Mouse (Mus musculus): Measurements from ENCODE around the gene Rag2. TPM values are rescaled to one million over a fixed set of nuclear protein-coding genes. Genes with fewer than 3 reads are reported as not detected.

Rag2 gene
- total RNA-seq (2015), result 1.7 and 3.4 TPM in 2 replicates
- total RNA-seq (2017), result 0.83 and 1.7 TPM in 2 replicates

DNA sequence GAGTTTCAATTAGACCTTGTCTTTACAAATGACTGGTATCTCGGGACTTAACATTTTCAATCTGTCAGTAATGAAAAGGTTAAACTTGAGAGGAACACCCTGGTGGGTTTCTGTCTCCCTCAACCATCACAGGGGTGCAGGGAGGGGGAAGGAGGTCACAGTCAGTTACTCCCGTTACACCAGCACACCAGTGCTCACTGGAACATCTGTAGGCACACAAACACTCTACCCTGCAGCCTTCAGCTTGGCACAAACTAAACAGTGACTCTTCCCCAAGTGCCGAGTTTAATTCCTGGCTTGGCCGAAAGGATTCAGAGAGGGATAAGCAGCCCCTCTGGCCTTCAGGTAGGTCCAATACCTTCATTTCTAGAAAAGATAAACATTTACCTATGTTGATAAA is at the start of gene Rag2:
Rag2 (plus strand) TSS at position 193 of the 400 bp plus-strand sequence.
- no peak for ATAC-seq (replicated peaks; ENCODE audit: poor library complexity)

DNA sequence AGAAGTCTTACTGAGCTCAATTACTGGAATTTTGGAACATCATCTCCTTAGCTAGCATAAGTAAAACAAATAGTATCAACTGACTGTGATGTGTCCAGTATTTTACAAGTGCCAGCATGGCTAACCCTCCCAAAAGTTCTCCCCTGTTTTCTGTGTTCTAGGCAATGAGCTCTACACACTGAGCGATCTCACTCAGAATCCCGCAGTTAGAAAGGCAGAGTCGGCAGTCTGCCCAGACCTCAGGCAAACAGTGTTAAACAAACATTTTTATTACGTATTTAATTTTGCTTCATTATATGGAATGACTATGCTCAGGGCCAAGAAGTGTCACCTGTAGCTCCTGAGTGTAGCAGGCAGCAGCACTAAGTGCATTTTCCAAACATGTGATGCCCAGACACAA is 47.3 kb upstream of the Rag2 start:
- no peak for ATAC-seq (replicated peaks; ENCODE audit: poor library complexity)

DNA sequence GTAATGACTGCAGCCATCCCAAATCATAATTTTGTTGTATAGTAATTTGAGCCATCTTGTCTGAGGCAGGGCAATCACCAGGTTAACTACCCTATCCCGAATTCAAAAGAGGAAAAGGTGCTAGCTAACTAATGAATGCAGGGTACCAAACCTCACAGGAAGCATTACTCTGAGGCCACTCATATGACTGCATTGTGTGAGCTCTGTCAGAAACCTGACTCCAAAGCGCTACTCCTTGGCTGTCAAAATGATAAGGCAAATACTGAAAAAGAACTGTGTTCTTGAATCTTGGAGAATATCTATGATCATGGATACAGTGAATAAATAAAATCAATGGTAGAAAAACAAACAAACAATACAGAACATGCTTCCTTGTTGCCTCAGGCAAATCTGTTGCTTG is 44.5 kb upstream of the Rag2 start:
- no peak for ATAC-seq (replicated peaks; ENCODE audit: poor library complexity)

DNA sequence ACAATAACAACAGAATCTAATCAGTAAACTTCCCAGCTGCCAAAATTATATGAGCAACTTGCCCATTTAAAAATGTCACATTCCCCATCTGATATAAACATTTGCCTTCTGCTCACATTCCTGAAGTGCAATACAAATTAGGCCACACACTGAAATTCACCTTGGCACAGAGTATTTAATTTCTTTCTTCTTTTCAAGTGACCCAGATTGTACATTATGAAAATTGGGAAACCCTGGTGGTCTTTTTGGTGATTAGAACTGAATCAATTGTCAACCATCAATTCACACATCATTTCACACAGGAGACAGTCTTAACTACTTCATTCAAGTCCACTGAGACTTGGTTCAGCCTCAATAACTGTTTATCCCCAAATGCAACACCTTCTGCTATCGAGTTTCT is 44.1 kb upstream of the Rag2 start:
- ATAC-seq (replicated peaks; ENCODE audit: poor library complexity), result no peak

DNA sequence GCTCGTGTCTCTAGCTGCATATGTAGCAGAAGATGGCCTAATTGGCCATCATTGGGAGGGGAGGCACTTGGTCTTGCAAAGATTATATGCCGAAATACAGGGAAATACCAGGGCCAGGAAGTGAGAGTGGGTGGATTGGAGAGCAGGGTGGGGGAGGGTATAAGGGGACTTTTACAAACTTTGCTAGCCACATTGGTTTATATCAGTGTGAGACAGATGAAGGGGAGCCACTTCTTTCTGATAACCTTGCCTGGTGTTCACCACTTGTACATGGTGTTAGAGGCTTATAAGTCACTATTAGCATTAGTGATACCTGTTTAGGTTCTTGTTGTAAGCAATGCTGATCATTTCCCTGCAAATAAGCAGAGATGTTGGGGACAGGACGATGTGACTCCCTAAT is 43.5 kb upstream of the Rag2 start:
- 0 out of 2 replicates have a peak, but pooled peaks have one; percentile 20 for ATAC-seq (replicated peaks; ENCODE audit: poor library complexity)

DNA sequence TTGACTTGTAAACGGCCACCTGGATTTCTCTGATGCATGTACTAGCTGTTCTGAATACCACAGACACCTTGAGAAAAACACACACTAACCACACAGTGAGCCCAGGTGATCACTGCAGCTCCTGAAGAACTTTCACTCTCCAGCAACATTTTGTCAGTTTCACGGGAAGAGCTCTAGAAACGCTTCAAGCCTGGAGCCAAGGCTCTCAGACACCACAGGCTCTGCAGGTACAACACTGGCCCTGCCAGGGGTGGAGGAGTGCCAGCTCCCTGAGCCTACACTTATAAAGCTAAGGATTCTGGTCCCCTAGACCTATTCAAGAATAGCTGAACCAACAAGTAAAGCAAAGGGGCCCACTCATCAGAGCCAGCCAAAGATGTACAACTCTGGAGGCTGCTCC is 43.1 kb upstream of the Rag2 start:
- ATAC-seq (replicated peaks; ENCODE audit: poor library complexity), result no peak

DNA sequence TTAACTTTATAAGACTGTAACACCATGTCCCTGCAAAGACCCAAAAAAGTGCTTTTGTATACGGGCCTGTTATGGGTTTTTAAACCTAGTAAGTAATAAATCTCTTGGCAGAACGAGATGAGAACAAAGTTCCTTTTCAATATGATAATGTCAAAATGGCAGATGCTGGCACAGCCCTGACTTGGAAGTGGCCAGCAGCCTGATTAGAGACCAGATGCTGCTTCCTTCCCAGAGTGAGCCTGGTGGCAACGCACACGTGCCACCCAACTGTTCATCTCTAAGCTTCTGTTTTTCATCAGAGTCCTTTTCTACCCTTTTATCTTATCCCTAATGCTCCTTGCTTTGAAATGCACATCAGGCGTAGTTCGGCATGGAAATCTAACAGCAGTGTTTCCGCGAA is 33.2 kb upstream of the Rag2 start:
- no peak for ATAC-seq (replicated peaks; ENCODE audit: poor library complexity)

DNA sequence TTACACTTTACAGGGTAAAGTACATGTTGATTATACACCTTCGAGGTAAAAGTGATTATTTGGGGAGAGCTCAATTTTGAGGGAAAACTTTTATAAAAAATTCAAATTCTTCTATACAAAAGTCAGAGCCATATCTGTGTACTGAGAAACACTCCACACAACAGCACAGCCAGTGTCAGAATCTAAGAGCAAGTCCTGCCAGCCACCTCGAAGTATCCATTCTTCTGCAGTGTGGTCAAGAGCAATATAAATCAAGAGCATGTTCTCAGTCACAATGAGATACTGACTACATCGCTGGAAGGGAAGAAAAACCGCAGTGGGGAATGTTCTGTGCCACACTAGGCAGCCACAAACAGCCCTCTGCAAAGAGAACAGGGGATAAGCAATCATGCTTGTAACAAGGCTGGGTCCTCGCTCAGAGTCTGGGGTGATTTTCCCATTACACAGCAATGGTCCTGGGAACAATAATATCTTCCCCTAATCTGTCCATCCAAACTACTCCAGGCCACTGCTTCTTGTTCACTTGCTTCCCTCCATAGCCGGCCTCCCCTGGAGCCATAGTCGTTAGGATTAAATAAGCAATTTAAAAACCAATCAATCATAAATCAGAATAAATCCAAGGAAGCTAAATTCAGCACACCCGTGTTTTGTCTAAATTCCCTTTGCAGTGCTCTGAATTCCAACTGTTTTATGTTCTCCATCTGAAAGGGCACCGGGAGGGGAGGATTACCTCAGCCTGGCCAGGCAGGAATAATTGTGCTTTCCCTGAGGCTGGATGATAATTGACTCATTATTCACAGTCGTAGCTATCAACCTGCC is 32.3 kb upstream of the Rag2 start:
- ATAC-seq (replicated peaks; ENCODE audit: poor library complexity), result no peak

DNA sequence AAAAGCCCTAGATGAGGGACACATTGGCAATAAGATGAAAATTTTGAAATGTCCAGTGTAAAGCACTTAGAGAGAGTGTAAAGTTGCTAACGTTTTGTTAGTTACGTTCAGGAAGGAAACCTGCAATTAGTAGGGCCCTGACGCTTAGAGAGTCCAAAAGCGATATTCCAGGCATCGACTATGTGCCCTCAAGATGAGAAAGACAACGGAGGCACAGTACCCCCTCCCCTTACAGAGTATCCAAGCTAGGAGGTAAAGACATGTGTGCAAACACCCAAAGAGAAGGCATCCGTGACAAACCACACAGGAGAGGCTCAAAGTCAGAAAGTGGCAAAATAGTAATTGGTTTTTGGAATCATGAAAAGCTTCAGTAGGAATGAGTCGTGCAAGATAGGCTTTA is 31.6 kb upstream of the Rag2 start:
- no peak for ATAC-seq (replicated peaks; ENCODE audit: poor library complexity)

DNA sequence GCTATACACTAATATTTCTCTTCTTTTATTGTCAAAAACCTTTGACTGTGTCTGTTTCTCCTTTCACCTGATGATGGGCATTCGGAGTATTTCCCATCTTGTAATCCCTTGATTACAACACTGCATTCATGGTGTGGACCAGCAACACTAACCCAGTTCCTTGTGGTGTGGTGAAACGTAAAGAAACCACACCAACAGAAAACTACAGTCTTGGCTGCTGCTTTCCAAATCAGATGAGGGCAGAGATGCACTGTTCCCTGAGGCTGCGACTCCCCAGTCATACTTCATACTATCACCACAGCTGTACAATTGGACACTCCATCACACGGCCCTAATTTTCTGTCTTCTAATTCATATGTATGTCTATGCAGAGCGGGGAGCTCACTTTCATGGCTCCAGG is 29.8 kb upstream of the Rag2 start:
- peak; percentile 86 for ATAC-seq (replicated peaks; ENCODE audit: poor library complexity)

DNA sequence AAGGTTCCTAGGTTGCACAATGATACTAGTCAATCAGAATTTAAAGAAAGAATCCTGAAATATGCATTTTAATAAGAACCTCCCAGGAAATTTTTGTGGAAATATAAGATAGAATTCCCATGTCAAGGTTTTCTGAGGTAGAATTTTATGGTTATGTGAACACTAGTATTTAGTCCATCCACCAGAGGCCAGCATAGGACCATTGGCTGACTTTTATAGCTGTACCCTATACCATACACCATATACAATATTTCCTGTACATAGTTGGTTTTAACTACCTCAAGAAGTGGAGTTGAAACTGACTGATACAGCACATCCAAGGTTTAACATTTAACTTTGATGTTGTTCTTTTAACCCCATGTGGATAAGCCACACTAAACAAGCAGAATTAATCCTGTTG is 27.3 kb upstream of the Rag2 start:
- ATAC-seq (replicated peaks; ENCODE audit: poor library complexity), result 0 out of 2 replicates have a peak, but pooled peaks have one; percentile 27

DNA sequence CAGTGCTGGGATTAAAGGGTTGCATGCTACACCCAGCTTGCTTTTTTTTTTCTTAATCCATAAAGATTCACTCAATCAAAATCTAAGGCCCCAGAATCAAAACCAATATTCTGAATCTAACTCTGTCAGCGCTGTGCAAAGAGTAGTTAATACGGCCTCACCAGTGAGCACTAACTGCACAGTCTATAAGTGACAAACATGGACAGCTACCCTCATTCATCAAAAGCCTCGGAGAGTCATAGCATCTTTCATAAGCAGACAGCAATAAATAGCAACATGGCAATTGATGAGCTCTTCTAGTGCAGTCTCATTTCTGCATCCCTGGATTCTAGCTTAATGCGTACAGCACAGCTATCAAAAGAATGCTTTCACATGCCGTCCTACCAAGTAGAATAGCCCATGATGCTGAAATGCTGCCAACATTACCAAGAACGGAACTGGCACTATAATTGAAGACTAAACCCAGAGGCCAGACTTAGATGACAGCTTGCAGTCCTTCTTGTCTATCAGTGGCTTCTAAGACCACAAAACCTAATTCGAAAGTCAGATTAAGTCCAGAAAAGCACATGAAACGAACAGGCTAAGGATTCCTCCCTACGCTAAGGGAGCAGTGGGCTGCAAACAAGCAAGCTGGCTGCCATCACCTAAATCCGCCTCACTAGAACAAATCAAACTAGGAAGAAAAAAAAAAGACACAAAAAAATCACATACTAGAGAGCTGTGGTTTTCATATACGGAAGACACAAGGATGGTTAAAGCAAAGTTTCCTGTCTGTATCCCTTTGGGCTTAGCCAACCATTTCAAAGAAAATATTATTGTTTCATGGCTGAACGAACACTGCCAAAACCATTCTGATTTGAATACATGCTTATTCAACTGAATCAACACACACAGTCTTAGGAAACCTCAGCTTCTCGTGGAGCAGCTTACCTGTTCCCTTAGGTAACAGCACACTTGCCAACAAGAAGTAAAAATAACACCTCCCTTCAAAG is 26.0 kb upstream of the Rag2 start:
- no peak for ATAC-seq (replicated peaks; ENCODE audit: poor library complexity)

DNA sequence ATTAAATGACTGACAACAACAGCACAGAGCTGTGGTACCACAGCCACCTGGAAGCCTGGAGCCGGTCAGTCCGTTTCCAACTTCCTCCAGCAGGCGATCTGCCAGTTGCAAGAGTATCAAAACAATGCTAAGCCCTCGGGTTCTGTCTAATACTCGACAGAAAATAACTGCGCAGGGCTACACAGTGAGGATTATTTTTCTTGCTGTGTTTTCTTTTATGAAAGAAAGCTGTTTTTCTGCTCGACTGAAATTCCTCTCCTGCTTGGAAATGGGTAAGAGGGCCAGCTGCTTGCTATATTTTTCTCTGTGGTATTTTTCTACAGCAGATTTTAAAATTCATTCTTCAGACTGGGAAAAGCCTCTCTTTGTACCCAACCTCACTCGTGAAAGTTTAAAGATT is 23.8 kb upstream of the Rag2 start:
- ATAC-seq (replicated peaks; ENCODE audit: poor library complexity), result peak; percentile 87

DNA sequence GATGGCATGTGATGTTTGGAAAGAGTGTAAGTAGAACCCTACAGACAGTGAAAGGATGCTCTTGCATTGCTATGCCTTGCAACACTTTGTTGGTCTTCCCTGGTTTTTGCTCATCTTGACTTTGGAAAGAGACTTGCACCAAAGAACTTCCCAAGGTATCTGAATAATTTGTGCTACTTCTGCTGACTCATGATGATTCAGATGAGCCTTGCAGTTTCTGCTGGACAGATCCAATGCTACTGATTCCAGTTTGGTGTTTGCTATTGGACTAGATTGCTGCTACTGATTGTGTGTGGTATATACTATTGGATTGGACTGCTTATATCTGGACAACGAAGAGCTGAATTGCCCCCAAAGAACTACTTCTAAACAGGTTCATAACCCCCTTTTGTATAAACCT is 21.4 kb upstream of the Rag2 start:
- ATAC-seq (replicated peaks; ENCODE audit: poor library complexity), result no peak

DNA sequence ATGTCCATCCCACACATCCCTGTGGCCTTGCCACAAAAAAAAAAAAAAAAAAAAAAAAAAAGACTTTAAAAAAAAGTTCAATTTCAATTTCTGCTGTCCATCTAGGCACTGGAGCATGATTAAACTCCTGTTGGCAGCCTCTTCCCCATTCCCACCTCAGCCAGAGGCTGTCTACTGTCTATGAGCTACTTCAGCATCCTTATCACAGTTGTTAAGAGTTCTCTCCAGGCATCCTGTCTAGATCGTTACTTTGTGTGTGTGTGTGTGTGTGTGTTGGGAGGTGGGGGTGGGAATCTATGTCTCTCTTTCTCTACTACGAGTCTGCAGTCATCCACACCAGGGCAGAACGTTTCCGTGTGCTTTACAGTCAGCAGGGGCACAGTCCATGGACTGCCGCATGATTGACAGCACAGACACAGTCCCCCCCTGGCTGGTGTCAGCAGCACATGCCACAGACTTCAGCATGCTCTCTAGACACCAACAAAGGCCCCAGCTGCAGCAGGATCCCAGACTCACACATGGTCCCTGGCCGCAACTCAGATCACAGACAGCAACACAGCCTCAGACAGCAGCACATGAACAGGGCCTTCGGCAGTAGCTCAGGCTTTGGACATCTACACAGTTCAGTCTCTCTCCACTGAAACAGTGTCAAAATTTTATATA is 16.2 kb upstream of the Rag2 start:
- ATAC-seq (replicated peaks; ENCODE audit: poor library complexity), result no peak

DNA sequence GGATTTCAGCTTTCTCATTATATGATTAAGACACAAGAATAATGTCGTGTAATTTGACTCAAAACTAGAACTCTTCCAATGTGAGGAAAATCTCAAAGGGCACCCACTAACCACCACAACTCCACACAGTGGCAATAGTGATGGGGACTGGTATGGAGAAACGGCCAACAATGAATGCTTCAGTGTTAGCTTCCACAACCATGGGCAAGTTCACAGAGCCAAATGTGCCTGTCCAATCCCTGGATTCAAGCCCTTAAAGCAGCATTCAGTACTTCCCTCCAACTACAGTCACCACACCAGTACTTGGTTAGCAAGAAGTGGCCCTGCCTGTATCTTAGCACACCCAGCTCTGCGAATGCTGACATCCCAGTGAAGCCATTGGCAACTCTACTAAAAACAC is 13.7 kb upstream of the Rag2 start:
- ATAC-seq (replicated peaks; ENCODE audit: poor library complexity), result no peak

DNA sequence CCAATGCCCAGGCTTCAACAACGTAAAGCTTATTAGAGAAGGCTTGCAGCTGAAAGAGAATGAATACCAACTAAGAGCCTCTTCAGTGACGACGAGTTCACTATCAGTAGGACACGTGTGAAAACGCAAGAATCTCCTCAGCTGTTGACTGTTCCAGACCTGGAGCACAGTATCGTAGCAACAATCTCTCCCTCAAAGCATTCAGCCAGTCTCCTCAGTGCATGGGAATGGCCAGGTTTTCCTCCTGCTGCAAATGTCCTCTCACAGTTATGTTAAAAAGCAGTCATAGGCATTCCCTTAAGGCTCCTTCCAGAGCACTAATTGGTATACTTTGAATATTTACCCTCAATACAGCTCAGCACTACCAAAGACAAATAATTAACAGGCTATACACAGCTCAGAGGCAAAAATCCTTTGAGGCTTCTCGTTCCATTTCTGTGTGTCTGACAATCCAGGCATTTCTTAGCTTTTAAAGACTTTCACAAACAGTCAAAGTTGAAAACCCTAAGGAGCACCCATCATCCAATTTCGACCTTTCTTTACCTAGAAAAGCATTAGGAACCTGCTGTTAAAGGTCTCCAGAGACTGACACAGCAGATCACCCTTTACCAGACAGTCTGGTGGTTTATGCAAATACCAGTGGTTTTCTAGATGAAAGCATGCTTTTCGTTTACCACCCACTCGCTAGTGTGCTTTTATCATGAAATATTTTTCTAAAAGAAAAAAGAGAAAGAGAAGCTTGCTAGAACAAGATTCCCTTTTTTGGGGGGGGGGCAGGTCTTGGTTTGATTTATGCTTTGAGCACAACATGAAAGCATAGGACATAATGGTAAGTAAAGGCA is 8.8 kb upstream of the Rag2 start:
- ATAC-seq (replicated peaks; ENCODE audit: poor library complexity), result no peak

DNA sequence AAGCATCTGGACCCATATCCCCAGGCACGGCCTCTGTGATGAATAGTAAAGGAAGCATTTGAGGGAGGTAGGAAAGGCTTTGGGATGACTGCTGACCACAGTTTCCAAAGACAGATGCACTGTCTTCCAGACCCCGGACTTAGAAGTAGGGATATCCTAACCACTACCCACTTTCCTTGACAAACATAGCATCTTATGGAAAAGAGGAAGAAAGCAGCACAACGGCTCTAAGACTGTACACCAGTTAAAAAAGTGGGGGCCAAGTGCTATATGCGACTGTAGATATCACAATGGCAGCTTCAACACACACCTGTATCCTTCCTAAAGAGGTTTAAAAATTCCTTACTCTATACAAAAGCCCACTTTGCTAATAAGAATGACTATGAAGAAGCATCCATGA is 6.1 kb upstream of the Rag2 start:
- ATAC-seq (replicated peaks; ENCODE audit: poor library complexity), result peak; percentile 43

DNA sequence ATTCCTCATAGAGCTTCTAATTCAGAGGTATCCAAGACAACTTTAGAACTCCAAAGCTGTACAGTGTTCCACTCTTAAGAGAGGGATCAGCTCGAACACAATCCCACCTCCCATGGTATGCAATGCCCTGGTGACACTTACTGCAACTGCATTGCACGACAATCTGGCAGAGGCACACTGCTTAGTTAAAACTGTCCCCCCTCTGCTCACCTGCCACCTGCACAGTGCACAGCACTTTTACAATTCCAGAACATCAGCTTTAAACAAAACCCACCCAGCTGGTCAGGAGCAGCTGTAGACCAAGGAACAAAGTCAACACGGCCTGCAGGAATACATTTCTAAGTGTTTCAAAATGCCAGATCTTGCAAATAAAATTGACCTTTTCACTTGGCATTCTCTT is 3.6 kb upstream of the Rag2 start:
- ATAC-seq (replicated peaks; ENCODE audit: poor library complexity), result no peak

DNA sequence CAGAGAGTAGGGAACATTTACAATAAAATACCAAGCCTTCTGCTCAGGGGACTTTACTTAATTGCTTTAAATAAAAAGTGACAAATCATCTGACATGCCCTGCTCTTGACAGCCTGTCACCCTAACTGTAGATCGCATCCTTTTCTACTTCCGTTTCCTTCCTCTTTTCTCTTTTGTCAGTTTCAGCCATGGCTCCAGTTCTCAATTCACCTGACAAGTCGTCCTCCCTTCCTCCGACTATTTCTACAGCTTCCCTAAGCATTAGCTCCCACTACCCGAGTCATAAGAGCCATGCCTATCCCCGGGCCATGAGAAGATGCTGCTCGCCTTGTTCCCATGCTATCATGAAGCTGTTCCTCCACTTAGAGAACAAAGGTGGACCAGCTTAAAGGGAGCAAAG is 2.9 kb upstream of the Rag2 start:
- ATAC-seq (replicated peaks; ENCODE audit: poor library complexity), result peak; percentile 32

Measured in megakaryocyte progenitor cell, adult 5-6 weeks (primary cell).